Mouse (Mus musculus) neural tube, embryonic 11.5 days (tissue): ENCODE data around the gene Gm20388. TPM values are rescaled to one million over a fixed set of nuclear protein-coding genes. Genes with fewer than 3 reads are reported as not detected.

Experiments
- ATAC-seq: fragments of 200-750 bp; cut with Nextera tagmentation; 2 replicates; pipeline ENCODE4 v1.8.0; 2017; ENCODE audit warnings: moderate number of reproducible peaks, mild to moderate bottlenecking, moderate TSS enrichment, moderate library complexity; ENCODE audit not compliant: insufficient read depth, low FRiP score, low TSS enrichment
- DNase-seq: peaks from one replicate; pipeline ENCODE4 v3.0.0-alpha.2; 2015; ENCODE audit warnings: low spot score
- H3K27ac ChIP-seq: fragments of 300-500 bp; sonication (generic); 2 replicates; pipeline ENCODE4 v1.5.1; 2014; ENCODE audit warnings: low read depth, mild to moderate bottlenecking, low read length
- H3K27me3 ChIP-seq: fragments of 300-500 bp; sonication (generic); 2 replicates; pipeline ENCODE4 v1.6.1; 2014; ENCODE audit warnings: mild to moderate bottlenecking, low read length, mixed read lengths; ENCODE audit not compliant: control insufficient read depth, insufficient read depth
- H3K36me3 ChIP-seq: fragments of 300-500 bp; sonication (generic); 2 replicates; pipeline ENCODE4 v1.6.1; 2014; ENCODE audit warnings: mild to moderate bottlenecking, low read length, moderate library complexity, mixed read lengths; ENCODE audit not compliant: control insufficient read depth, insufficient read depth
- H3K4me1 ChIP-seq: fragments of 300-500 bp; sonication (generic); 2 replicates; pipeline ENCODE4 v1.6.1; 2014; ENCODE audit warnings: low read length, mixed read lengths; ENCODE audit not compliant: control insufficient read depth, insufficient read depth
- H3K4me2 ChIP-seq: fragments of 300-500 bp; sonication (generic); 2 replicates; pipeline ENCODE4 v1.6.1; 2014; ENCODE audit warnings: low read depth, mild to moderate bottlenecking, moderate library complexity
- H3K4me3 ChIP-seq: fragments of 300-500 bp; sonication (generic); 2 replicates; pipeline ENCODE4 v1.5.1; 2014; ENCODE audit warnings: low read depth, low read length
- H3K9ac ChIP-seq: fragments of 300-500 bp; sonication (generic); 2 replicates; pipeline ENCODE4 v1.6.1; 2014; ENCODE audit warnings: mild to moderate bottlenecking, low read length
- H3K9me3 ChIP-seq: fragments of 300-500 bp; sonication (generic); 2 replicates; pipeline ENCODE4 v1.6.1; 2016; ENCODE audit warnings: low read length; ENCODE audit not compliant: control insufficient read depth
- WGBS: fragments of 180-500 bp; shearing (Covaris S2); extraction: QIAGEN DNeasy Blood & Tissue Kit; methylation state at CpG from one replicate; pipeline ENCODE4 v1.1.7; 2014; 5-methylcytosine and 5-hydroxymethylcytosine counted together
- polyA plus RNA-seq: library from polyadenylated mRNA; unstranded; fragments of >200 nt; fragmentation: Nextera tagmentation; extraction: Ambion mirVana; gene quantifications from 2 replicates; pipeline ENCODE4 v1.2.1, GENCODE M21; 2014

The Gm20388 gene
- polyA plus RNA-seq, 1 experiment from 2014 or later, result not detected

DNA sequence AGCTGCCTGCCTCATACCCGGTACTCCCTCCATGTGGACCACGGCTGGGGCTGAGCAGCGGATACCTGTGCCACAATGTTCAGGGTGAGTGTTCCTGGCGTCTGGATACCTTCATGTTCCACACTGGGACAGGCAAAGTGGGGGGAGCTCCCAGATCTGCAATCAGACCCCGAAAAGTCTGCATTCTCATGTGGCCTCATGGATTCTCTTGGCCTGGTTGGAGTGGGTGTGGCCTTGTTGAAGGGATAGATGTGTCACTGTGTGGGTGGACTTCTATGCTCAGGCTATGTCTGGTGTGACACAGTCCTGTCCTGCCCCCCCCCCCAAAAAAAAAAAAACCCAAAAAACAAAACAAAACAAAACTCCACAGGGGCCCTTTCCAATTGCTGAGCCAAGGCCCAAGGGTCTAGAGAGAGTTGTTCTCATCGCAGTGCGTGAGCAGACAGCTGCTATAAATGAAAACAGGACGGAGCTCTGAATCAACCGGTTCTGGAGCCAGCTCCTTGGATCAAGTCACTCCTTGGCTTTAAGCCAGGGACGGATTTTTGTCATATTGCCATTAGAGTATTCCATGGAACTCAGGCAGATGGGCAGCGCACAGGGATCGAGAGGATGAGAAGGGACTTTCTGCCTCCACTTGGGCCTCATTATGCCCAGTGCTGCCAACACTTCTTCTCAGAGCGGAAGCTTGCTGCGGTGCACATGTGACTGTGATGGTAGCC lies 3231.3 kb downstream of the Gm20388 start:
- DNase-seq (no peak), ATAC-seq (no peak)
- Histone ChIP-seq H3K4me3 (no peak overlapping the region), H3K4me2 (no peak overlapping the region), H3K36me3 (no peaks in the 10 kb centered on the region), H3K9ac (no peak overlapping the region), H3K9me3 (no peaks in the 10 kb centered on the region), H3K4me1 (no peaks in the 10 kb centered on the region; the same call in 1 of the 2 replicates), H3K27me3 (no peaks in the 10 kb centered on the region), H3K27ac (no peak overlapping the region)
- WGBS, result 88% methylated on average over 14 of the region's 14 CpGs

DNA sequence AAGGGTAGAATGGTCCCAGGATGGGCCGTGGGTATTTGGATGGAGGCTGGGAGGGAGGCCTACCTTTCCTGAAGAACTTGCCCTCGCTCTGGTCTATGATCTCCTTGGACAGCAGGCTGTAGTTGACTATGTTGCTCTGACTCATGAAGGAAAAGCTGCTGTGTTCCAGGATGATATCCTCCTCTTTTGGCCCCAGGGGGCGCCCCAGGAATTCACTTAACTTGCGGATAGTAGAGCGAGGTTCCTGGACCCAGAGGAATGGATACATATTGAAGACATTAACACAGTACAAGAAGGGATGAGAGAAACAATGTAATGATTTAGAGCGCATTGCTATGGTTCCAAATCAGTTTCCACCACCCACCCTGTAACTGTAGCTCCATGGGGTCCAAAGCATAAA lies 3234.6 kb downstream of the Gm20388 start:
- DNase-seq (peak; percentile 55), ATAC-seq (no peak)
- H3K36me3 ChIP-seq, result no peaks in the 10 kb centered on the region
- no peaks in the 10 kb centered on the region for H3K27me3 ChIP-seq
- WGBS, result 57% methylated on average over 6 of the region's 6 CpGs
- no peaks in the 10 kb centered on the region for H3K4me1 ChIP-seq
- H3K4me3 ChIP-seq, result no peak overlapping the region
- H3K9ac ChIP-seq, result no peak overlapping the region
- no peak overlapping the region for H3K4me2 ChIP-seq
- H3K9me3 ChIP-seq, result no peaks in the 10 kb centered on the region
- H3K27ac ChIP-seq, result no peak overlapping the region

DNA sequence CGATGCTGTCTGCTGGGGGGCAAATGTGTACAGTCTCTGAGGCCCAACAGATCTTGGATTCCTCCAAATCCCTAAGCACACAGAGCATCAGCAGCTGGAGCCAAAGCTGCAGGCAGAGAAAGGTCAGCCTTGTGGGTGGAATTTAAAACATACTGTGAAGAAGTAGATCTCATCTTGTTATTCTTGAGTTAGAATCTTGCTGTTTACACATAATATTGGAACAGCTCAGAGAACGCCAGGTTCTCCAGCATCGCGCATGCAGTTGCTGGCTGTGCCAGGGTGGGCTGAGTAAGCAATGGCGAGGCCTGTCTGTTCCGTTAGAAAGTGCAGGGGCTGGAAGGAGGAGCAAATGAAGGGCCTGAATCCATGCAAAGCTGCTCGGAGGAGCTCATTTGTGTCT lies 3235.7 kb downstream of the Gm20388 start:
- Histone ChIP-seq H3K9me3 (no peaks in the 10 kb centered on the region), H3K9ac (no peak overlapping the region), H3K4me2 (no peak overlapping the region), H3K27me3 (no peaks in the 10 kb centered on the region), H3K4me1 (no peaks in the 10 kb centered on the region), H3K36me3 (no peaks in the 10 kb centered on the region), H3K27ac (no peak overlapping the region), H3K4me3 (no peak overlapping the region)
- no peak for DNase-seq
- 87% methylated on average over 7 of the region's 7 CpGs for WGBS
- no peak for ATAC-seq

DNA sequence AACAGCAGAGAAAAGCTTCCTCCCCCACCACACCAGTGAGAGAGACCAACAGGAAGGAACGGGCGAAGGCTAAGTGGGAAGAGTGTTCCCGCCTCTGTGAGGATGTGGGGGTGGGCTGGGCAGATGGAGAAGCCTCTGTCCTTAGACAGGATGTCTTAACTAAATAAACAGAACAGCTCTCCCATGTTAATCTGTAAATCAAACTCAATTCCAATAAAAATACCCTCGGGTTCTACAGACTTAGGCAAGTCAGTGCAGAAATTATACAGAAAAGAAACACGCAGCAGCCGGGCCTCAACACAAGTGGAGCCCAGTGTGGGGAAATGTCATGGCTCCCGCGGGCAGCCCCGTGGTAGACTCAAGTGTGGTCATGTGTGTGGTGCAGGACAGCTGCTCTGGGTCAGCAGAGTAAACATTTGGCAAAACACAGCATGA lies 3240.1 kb downstream of the Gm20388 start:
- no peak overlapping the region for H3K9ac ChIP-seq
- H3K36me3 ChIP-seq, result no peaks in the 10 kb centered on the region
- 73% methylated on average over 9 of the region's 9 CpGs for WGBS
- no peak overlapping the region for H3K27ac ChIP-seq
- H3K27me3 ChIP-seq, result no peaks in the 10 kb centered on the region
- no peaks in the 10 kb centered on the region for H3K9me3 ChIP-seq
- H3K4me2 ChIP-seq, result no peak overlapping the region
- no peak for ATAC-seq
- H3K4me3 ChIP-seq, result no peak overlapping the region
- DNase-seq, result no peak
- no peaks in the 10 kb centered on the region for H3K4me1 ChIP-seq

DNA sequence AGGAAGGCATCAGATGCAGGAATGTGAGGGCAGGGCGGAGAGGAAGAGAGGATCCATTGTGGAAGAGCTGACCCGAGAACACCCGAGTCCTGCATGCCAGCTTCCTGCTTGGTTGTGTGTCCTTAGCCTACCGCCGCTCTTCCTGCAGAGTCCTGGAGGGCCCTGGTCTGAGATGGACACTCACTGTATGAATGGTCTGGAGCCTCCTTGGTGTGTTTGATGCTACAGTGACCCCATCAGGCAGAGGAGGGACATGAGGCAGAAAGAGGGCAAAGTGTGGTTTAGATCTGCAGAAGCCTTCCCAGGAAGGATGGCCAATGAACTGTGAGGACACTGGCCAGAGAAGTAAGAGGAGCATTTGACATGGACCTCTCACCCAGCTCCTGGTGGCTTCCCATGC lies 3244.5 kb downstream of the Gm20388 start:
- 85% methylated on average over 5 of the region's 5 CpGs for WGBS

DNA sequence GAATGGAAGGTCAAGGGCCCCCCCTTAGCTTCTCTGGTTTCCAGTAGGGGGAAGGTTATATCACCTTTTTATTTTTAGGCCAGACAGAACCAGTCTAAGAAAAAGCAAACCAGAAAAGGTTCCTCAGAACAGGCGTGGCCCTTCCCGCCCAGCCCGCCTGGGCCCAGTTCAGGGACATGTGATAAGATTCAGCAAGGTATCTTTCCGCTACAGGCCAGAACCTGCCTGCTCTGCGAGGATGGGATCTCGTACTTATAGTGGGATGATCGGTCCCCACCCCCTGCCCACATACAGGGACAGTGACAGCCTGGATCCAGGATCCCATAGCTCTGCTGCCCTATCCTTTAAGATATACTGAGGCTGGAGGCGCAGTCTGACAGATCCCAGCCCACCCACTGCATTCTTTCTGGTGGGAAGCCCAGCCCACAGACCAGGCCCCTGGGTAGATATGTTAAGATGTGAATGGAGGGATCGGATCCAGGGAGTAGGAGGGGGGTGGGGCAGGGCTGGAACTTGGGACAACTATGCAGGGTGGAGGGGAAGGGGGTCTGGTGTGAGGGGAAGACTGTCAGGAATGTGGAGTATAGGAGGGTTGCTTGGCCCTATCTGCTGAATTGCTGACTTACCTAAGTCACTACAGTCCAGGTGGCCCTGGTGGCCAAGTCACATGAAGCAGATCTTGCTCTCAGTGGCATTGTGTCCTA lies 3245.6 kb downstream of the Gm20388 start:
- DNase-seq, result no peak
- Histone ChIP-seq H3K36me3 (no peaks in the 10 kb centered on the region), H3K27ac (no peak overlapping the region), H3K4me3 (no peak overlapping the region), H3K4me2 (no peak overlapping the region), H3K9me3 (no peaks in the 10 kb centered on the region), H3K9ac (no peak overlapping the region), H3K27me3 (no peaks in the 10 kb centered on the region), H3K4me1 (no peaks in the 10 kb centered on the region)
- no peak for ATAC-seq
- WGBS, result 83% methylated on average over 9 of the region's 9 CpGs

More for the DNA sequence above, 3244.5 kb downstream of the Gm20388 start:
- Histone ChIP-seq H3K27me3 (no peaks in the 10 kb centered on the region), H3K36me3 (no peaks in the 10 kb centered on the region), H3K4me2 (no peak overlapping the region), H3K4me3 (no peak overlapping the region), H3K9me3 (no peaks in the 10 kb centered on the region), H3K27ac (no peak overlapping the region), H3K9ac (no peak overlapping the region), H3K4me1 (no peaks in the 10 kb centered on the region)
- DNase-seq, result no peak
- ATAC-seq, result no peak

DNA sequence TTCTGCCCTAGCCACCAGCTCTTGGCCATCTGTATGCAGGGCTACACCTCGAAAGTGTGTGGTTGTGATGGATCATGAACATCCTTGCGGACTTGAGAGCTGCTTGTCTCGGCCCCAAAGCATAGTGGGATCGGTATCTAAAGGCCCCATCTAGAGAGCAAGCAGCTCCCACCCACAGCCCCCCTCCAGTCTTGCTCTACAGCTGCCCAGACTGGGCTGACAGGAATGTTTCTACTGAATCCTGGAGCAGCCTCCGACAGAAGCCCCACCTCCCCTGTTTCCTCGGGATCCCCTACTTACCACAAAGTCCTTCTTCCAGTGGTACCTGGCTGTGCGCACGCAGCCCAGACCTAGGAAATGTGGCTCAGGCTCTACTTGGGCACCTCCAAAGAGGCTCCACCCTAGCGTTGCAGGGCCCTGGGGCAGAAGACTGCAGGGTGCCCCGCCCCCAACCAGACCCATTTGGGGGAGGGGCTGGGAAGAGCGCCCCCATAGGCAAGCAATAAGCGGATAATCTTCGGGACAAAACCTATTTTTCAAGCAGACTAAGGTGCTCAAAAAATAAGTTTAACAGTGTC lies 3247.3 kb downstream of the Gm20388 start, which contains the start of gene Sult5a1:
Gene Sult5a1 (minus strand): TSS at position 428 of the 578 bp plus-strand sequence.
- no peaks in the 10 kb centered on the region for H3K4me1 ChIP-seq
- no peak within 1 kb of the TSS for H3K9ac ChIP-seq
- H3K27ac ChIP-seq, result no peak within 1 kb of the TSS
- DNase-seq (no peak), ATAC-seq (no peak)
- H3K27me3 ChIP-seq, result no peaks in the 10 kb centered on the region
- no peaks in the 10 kb centered on the region for H3K9me3 ChIP-seq
- 40% methylated on average over 13 of the region's 13 CpGs for WGBS
- no peak within 1 kb of the TSS for H3K4me3 ChIP-seq
- H3K36me3 ChIP-seq, result no peaks in the 10 kb centered on the region
- H3K4me2 ChIP-seq, result no peak within 1 kb of the TSS

DNA sequence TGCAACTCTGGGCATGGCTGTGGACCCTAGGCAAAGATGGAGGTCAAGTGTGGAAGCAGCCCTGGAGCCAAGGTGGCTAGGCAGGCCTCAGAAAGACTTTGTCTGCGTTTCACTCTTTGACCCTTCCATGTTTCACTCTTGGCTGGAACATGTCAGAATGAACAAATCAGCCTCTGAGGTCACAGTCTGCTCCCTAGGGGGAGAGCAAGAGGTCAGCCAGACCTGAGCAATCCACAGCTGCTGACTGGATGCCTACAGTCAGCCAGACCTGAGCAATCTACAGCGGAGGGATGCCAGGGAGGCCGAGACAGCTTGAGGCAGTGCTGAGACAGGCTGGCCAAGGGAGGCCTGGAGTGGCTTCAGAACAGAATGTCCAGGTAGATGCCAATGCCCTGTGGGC lies 3270.8 kb downstream of the Gm20388 start:
- ATAC-seq, result no peak
- DNase-seq, result peak; percentile 34
- H3K36me3 ChIP-seq, result no peaks in the 10 kb centered on the region

More for the DNA sequence above, 3270.8 kb downstream of the Gm20388 start:
- H3K9me3 ChIP-seq, result peaks cover 6% of the 10 kb centered on the region; the same call in 1 of the 2 replicates
- H3K4me1 ChIP-seq, result peaks cover 4% of the 10 kb centered on the region; the same call in 1 of the 2 replicates
- no peak overlapping the region for H3K27ac ChIP-seq
- 62% methylated on average over 3 of the region's 3 CpGs for WGBS
- no peak overlapping the region for H3K4me2 ChIP-seq
- no peak overlapping the region for H3K9ac ChIP-seq
- H3K4me3 ChIP-seq, result no peak overlapping the region
- no peaks in the 10 kb centered on the region for H3K27me3 ChIP-seq
